Mouse (Mus musculus) midbrain, embryonic 13.5 days (tissue): Measurements from ENCODE around the gene Egf. TPM values are rescaled to one million over a fixed set of nuclear protein-coding genes. Genes with fewer than 3 reads are reported as not detected.
A peak's percentile ranks its signal among the peaks of the same experiment; 100 is the strongest.

Experiments
- ATAC-seq: fragments of 200-750 bp; cut with Nextera tagmentation; 2 replicates; pipeline ENCODE4 v1.8.0; 2017; ENCODE audit warnings: mild to moderate bottlenecking, moderate TSS enrichment, moderate library complexity
- H3K27ac ChIP-seq: fragments of 300-500 bp; sonication (generic); 2 replicates; pipeline ENCODE4 v1.5.1; 2015; ENCODE audit warnings: inconsistent platforms, mild to moderate bottlenecking, moderate library complexity
- H3K27me3 ChIP-seq: fragments of 300-500 bp; sonication (generic); 2 replicates; pipeline ENCODE4 v1.6.1; 2015; ENCODE audit warnings: mild to moderate bottlenecking, inconsistent platforms
- H3K36me3 ChIP-seq: fragments of 300-500 bp; sonication (generic); 2 replicates; pipeline ENCODE4 v1.6.1; 2015; ENCODE audit warnings: mild to moderate bottlenecking, inconsistent platforms
- H3K4me1 ChIP-seq: fragments of 300-500 bp; sonication (generic); replicated peaks from 2 replicates; pipeline ENCODE4 v1.6.1; 2015; ENCODE audit warnings: inconsistent platforms
- H3K4me2 ChIP-seq: fragments of 300-500 bp; sonication (generic); replicated peaks from 2 replicates; pipeline ENCODE4 v1.6.1; 2015; ENCODE audit warnings: moderate library complexity, mild to moderate bottlenecking, inconsistent platforms
- H3K4me3 ChIP-seq: fragments of 300-500 bp; sonication (generic); replicated peaks from 2 replicates; pipeline ENCODE4 v1.5.1; 2015; ENCODE audit warnings: mild to moderate bottlenecking, inconsistent platforms
- H3K9ac ChIP-seq: fragments of 300-500 bp; sonication (generic); replicated peaks from 2 replicates; pipeline ENCODE4 v1.6.1; 2015; ENCODE audit warnings: mild to moderate bottlenecking, inconsistent platforms
- H3K9me3 ChIP-seq: fragments of 300-500 bp; sonication (generic); 2 replicates; pipeline ENCODE4 v1.6.1; 2016; ENCODE audit warnings: mild to moderate bottlenecking, inconsistent platforms
- WGBS: fragments of 180-500 bp; shearing (Covaris S2); methylation state at CpG from one replicate; pipeline ENCODE4 v1.1.7; 2015; 5-methylcytosine and 5-hydroxymethylcytosine counted together
- polyA plus RNA-seq: library from polyadenylated mRNA; unstranded; fragments of >200 nt; fragmentation: Nextera tagmentation; extraction: Ambion mirVana; gene quantifications from 2 replicates; pipeline ENCODE4 v1.2.1, GENCODE M21; 2015

The Egf gene
- polyA plus RNA-seq, 1 experiment from 2014 or later, result 1.9 TPM

GRCm38 (mm10) chr3:129675923-129676322, 79.2 kb downstream of the Egf start:
- no peaks in the 10 kb centered on the region for H3K27me3 ChIP-seq
- no peaks in the 10 kb centered on the region for H3K4me1 ChIP-seq
- WGBS, result 91% methylated on average over 7 of the region's 7 CpGs
- no peaks in the 10 kb centered on the region for H3K36me3 ChIP-seq
- H3K9me3 ChIP-seq, result no peaks in the 10 kb centered on the region
- no peak overlapping the region for H3K4me3 ChIP-seq
- H3K4me2 ChIP-seq, result no peak overlapping the region
- no peak for ATAC-seq
- no peak overlapping the region for H3K27ac ChIP-seq
- H3K9ac ChIP-seq, result no peak overlapping the region

GRCm38 (mm10) chr3:129663906-129664305, 91.2 kb downstream of the Egf start:
- no peak overlapping the region for H3K4me2 ChIP-seq
- no peak overlapping the region for H3K4me3 ChIP-seq
- no peak overlapping the region for H3K9ac ChIP-seq
- no peaks in the 10 kb centered on the region for H3K36me3 ChIP-seq
- 0 out of 2 replicates have a peak, but pooled peaks cover 5% of the 10 kb centered on the region for H3K9me3 ChIP-seq
- H3K27me3 ChIP-seq, result no peaks in the 10 kb centered on the region
- WGBS, result 87% methylated on average over 2 of the region's 2 CpGs
- no peak overlapping the region for H3K27ac ChIP-seq
- H3K4me1 ChIP-seq, result no peaks in the 10 kb centered on the region
- ATAC-seq, result no peak

- Histone ChIP-seq H3K36me3 (no peaks in the 10 kb centered on the region), H3K4me3 (no peak overlapping the region)
- 93% methylated on average over 7 of the region's 7 CpGs for WGBS
Measured at GRCm38 (mm10) chr3:129658776-129659175, 96.3 kb downstream of the Egf start.

GRCm38 (mm10) chr3:129657775-129658174, 97.3 kb downstream of the Egf start:
- 92% methylated on average over 11 of the region's 11 CpGs for WGBS
- Histone ChIP-seq H3K4me1 (no peaks in the 10 kb centered on the region), H3K36me3 (no peaks in the 10 kb centered on the region), H3K9ac (no peak overlapping the region), H3K9me3 (0 out of 2 replicates have a peak, but pooled peaks cover under 1% of the 10 kb centered on the region), H3K4me2 (no peak overlapping the region), H3K27ac (no peak overlapping the region), H3K27me3 (no peaks in the 10 kb centered on the region), H3K4me3 (no peak overlapping the region)
- ATAC-seq, result no peak

More at GRCm38 (mm10) chr3:129658776-129659175, 96.3 kb downstream of the Egf start:
- Histone ChIP-seq H3K27ac (no peak overlapping the region), H3K27me3 (no peaks in the 10 kb centered on the region), H3K9me3 (0 out of 2 replicates have a peak, but pooled peaks cover 3% of the 10 kb centered on the region), H3K4me2 (no peak overlapping the region), H3K4me1 (no peaks in the 10 kb centered on the region), H3K9ac (no peak overlapping the region)
- ATAC-seq, result no peak

- H3K4me1 ChIP-seq, result no peaks in the 10 kb centered on the region
- no peak overlapping the region for H3K9ac ChIP-seq
- H3K4me3 ChIP-seq, result no peak overlapping the region
- no peak overlapping the region for H3K27ac ChIP-seq
- H3K9me3 ChIP-seq, result no peaks in the 10 kb centered on the region
- H3K36me3 ChIP-seq, result no peaks in the 10 kb centered on the region
- ATAC-seq, result no peak
- no peak overlapping the region for H3K4me2 ChIP-seq
- no peaks in the 10 kb centered on the region for H3K27me3 ChIP-seq
- WGBS, result 89% methylated on average over 9 of the region's 9 CpGs
Measured at GRCm38 (mm10) chr3:129657222-129657621, 97.9 kb downstream of the Egf start.

GRCm38 (mm10) chr3:129656540-129656939, 98.6 kb downstream of the Egf start:
- H3K9me3 ChIP-seq, result no peaks in the 10 kb centered on the region
- H3K27me3 ChIP-seq, result no peaks in the 10 kb centered on the region
- no peak overlapping the region for H3K27ac ChIP-seq
- no peak overlapping the region for H3K4me2 ChIP-seq
- ATAC-seq, result no peak
- 80% methylated on average over 4 of the region's 4 CpGs for WGBS
- H3K4me3 ChIP-seq, result no peak overlapping the region
- no peaks in the 10 kb centered on the region for H3K4me1 ChIP-seq
- H3K36me3 ChIP-seq, result no peaks in the 10 kb centered on the region
- no peak overlapping the region for H3K9ac ChIP-seq

GRCm38 (mm10) chr3:129652476-129652875, 102.6 kb downstream of the Egf start:
- Histone ChIP-seq H3K27ac (no peak overlapping the region), H3K27me3 (no peaks in the 10 kb centered on the region), H3K36me3 (no peaks in the 10 kb centered on the region), H3K4me1 (0 out of 2 replicates have a peak, but pooled peaks cover 4% of the 10 kb centered on the region), H3K9me3 (no peaks in the 10 kb centered on the region), H3K4me2 (no peak overlapping the region), H3K9ac (no peak overlapping the region), H3K4me3 (no peak overlapping the region)
- WGBS, result 91% methylated on average over 4 of the region's 4 CpGs
- ATAC-seq, result no peak

- Histone ChIP-seq H3K4me3 (no peak overlapping the region), H3K27ac (no peak overlapping the region), H3K9ac (no peak overlapping the region), H3K9me3 (no peaks in the 10 kb centered on the region), H3K36me3 (no peaks in the 10 kb centered on the region), H3K27me3 (no peaks in the 10 kb centered on the region), H3K4me1 (0 out of 2 replicates have a peak, but pooled peaks cover 4% of the 10 kb centered on the region), H3K4me2 (no peak overlapping the region)
- WGBS, result 90% methylated on average over 8 of the region's 8 CpGs
- ATAC-seq, result no peak
Measured at GRCm38 (mm10) chr3:129651765-129652164, 103.4 kb downstream of the Egf start.

GRCm38 (mm10) chr3:129650931-129651330, 104.2 kb downstream of the Egf start:
- H3K27ac ChIP-seq, result no peak overlapping the region
- ATAC-seq, result no peak
- no peak overlapping the region for H3K9ac ChIP-seq
- no peaks in the 10 kb centered on the region for H3K9me3 ChIP-seq
- H3K4me3 ChIP-seq, result no peak overlapping the region
- no peaks in the 10 kb centered on the region for H3K27me3 ChIP-seq
- no peak overlapping the region for H3K4me2 ChIP-seq
- WGBS, result 0% methylated on average over 1 of the region's 1 CpGs
- 0 out of 2 replicates have a peak, but pooled peaks cover 4% of the 10 kb centered on the region for H3K4me1 ChIP-seq
- H3K36me3 ChIP-seq, result no peaks in the 10 kb centered on the region

- Histone ChIP-seq H3K4me3 (no peak overlapping the region), H3K4me1 (0 out of 2 replicates have a peak, but pooled peaks cover 4% of the 10 kb centered on the region), H3K27ac (no peak overlapping the region), H3K4me2 (no peak overlapping the region), H3K36me3 (no peaks in the 10 kb centered on the region), H3K27me3 (no peaks in the 10 kb centered on the region), H3K9ac (no peak overlapping the region), H3K9me3 (no peaks in the 10 kb centered on the region)
- 0 out of 2 replicates have a peak, but pooled peaks have one; percentile 8 for ATAC-seq
Measured at GRCm38 (mm10) chr3:129650293-129650612, 104.9 kb downstream of the Egf start.

GRCm38 (mm10) chr3:129649586-129650292, 105.4 kb downstream of the Egf start:
- no peaks in the 10 kb centered on the region for H3K36me3 ChIP-seq
- no peaks in the 10 kb centered on the region for H3K9me3 ChIP-seq
- H3K4me3 ChIP-seq, result no peak overlapping the region
- ATAC-seq, result 0 out of 2 replicates have a peak, but pooled peaks have one; percentile 28
- H3K4me2 ChIP-seq, result no peak overlapping the region
- H3K9ac ChIP-seq, result no peak overlapping the region
- 57% methylated on average over 8 of the region's 8 CpGs for WGBS
- 0 out of 2 replicates have a peak, but pooled peaks cover 4% of the 10 kb centered on the region for H3K4me1 ChIP-seq
- H3K27ac ChIP-seq, result no peak overlapping the region
- no peaks in the 10 kb centered on the region for H3K27me3 ChIP-seq

- H3K4me2 ChIP-seq, result no peak overlapping the region
- 84% methylated on average over 5 of the region's 5 CpGs for WGBS
- 0 out of 2 replicates have a peak, but pooled peaks cover 4% of the 10 kb centered on the region for H3K4me1 ChIP-seq
- no peak overlapping the region for H3K27ac ChIP-seq
- no peak overlapping the region for H3K9ac ChIP-seq
- H3K9me3 ChIP-seq, result no peaks in the 10 kb centered on the region
- no peaks in the 10 kb centered on the region for H3K36me3 ChIP-seq
- H3K27me3 ChIP-seq, result no peaks in the 10 kb centered on the region
- no peak overlapping the region for H3K4me3 ChIP-seq
- ATAC-seq, result no peak
Measured at GRCm38 (mm10) chr3:129648598-129648997, 106.5 kb downstream of the Egf start.
